Mouse (Mus musculus): ENCODE results near the gene Kcne4.

Gene Kcne4

DNA sequence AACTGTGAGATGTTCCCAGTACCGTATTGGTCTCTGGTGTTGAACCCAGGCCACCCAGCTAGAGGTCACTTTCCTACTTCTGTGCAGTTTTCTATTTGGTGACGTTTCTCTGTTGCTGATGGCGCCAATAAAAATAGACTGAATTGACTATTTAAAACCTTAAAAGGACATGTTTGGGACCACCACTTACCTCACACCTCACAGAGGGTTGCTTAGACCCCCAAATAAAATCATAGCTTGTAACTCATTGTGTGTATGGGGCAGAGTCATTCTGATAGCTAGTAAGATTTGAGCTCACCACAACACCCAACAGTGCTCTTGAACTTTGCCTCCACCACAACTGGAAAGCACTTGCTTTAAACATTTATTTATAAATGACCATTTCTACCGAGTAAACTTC, 43.0 kb downstream of the Kcne4 start:
- no peak for DNase-seq (ENCODE audit: low read depth)

DNA sequence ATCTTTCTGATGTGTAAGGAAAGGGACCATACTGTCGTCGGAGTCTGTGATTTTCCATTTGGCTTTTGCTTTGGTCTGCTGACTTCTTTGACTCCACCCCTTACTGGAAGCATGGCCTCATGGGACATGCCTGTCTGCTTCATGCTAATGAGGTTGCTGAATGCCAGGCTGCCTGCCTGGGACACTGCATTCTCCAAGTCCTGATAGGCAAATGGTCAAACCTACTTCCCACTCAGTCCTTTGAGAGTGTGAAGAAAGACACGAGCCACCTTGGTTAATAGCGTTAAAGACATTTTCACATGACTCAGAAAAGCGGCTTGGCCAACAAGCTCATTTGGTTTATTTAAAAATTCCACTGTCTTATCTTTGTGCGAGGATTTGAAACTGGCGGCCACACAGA, 43.5 kb downstream of the Kcne4 start:
- no peak for DNase-seq (ENCODE audit: low read depth)

DNA sequence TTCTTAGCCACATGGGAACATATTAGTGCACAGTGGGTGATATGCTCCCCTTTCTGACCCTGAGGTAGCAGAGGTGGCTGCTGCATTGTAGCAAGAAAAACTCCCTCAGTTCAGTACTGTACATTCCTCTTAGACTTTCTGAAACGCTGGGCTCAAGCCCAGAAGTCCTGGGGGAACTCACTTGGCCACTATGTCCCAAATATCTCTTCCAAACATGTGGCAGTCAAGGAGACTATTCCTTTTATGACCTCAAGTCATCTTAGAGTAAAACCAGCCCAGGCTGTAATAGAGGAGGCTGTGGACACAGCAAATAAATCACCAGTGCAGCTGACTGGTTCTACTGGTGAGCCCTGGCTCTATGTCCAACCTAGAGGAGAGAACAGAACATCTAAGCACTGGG, 45.7 kb downstream of the Kcne4 start:
- no peak for DNase-seq (ENCODE audit: low read depth)

DNA sequence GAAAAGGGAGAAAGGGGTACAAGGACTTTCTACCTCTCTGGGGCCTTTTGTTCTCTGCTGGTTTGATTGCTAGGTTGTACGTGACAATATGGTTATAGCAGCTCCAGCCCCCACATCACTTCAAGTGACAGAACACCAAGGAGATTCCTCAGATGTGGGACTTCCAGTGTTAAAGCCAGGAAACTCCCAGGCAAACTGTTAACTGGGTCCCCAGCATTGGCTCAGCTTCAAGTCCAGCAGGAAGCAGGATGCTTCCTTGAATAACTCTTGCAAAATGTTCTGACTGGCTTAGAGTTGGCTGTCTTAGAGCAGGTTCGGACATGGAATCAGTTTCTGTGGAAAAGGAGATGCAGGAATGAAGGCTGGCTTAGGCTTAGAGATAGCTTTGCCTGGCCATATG, 47.3 kb downstream of the Kcne4 start:
- no peak for DNase-seq (ENCODE audit: low read depth)

DNA sequence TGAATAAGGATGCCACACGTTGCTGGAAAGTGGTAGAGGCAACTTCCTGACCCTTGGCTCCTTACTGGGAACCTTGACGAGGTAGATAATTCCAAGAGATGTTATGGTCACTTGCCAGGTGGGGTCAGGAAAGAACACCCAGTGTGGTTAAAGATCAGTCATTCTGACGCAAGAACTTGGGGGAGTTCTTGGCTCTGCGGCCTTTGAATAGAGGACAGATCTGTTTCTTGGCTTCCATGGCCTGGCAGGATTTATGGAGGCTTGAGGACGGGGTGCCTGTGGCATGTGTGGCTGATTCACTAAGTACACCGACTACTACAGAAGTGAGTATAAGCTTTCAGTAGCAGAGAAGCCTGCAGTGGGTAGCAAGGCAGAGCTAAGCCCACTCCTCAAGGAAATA, 47.8 kb downstream of the Kcne4 start:
- peak; percentile 51 for DNase-seq (ENCODE audit: low read depth)

DNA sequence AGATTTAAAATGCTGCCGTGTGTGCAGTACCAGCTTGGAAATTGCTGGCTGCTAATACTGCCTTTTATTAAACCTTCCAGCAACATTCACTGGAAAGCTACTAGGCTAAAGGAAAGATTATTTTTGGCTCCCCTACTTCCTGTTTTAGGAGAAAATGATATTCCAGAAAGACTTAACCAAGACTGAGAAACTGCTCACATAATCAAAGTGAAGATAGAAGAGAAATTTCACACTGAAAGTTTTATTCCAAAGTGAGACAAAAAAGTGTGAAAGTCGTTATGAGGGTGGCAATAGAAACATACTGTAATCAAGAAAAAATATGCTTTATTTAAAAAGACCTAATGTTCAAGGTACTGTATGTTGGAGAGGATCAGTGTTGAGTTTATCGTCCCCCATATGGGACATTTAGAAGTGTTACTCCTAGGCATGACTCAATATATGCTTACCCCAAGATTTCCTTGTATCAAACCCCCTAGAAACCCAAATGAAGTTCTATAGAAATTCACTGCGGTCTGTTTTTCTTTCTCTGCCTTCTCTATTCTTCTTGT, 48.3 kb downstream of the Kcne4 start:
- no peak for DNase-seq (ENCODE audit: low read depth)

DNA sequence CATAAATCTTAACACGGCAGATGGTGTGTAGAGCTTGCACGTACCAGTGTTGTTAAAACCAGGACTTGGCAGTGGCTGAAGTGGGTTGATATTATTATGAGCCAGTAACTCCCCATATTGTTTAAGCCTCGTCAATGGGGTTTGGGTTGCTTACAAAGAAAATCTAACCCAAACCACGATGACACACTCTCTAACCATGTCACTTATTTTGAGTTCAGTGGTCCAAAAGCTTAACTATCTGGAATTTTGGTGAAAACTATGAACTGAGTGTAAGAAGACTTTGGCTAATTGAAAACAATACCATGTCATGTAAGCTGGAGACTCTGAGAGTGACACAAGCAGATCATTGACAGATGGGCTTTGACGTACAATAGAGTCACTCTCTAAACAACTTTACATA, 49.4 kb downstream of the Kcne4 start:
- no peak for DNase-seq (ENCODE audit: low read depth)

DNA sequence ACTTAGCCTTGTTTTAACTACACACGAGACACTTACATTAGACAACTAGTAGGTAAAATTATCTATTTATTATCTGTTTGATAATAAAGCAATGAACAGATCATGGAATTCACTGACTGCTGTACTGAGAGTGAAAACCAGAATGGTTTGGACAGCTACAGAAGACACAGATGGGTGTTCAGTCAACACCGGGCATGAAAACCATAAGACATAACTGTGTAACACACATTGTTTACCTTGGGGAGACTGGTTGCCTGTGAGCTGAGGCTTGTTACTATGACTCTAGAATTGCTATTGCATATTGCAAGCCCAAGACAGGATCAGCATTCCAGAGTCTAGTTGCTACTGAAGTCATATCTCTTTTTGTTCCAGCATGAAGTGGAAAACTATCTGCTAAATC, 49.9 kb downstream of the Kcne4 start:
- no peak for DNase-seq (ENCODE audit: low read depth)
